Mouse (Mus musculus) gastrocnemius, adult 18-20 months (tissue): ENCODE results near the gene Odf4. TPM values are rescaled to one million over a fixed set of nuclear protein-coding genes. Genes with fewer than 3 reads are reported as not detected.

Experiments used
- total RNA-seq, 2 experiments: library from RNA; stranded (reverse); gene quantifications; 2 replicates each; pipeline ENCODE4 v1.2.3; 2021

Gene Odf4
- total RNA-seq, 2 experiments from 2014 or later: not detected

Other genes with a start within 250 kb of the Odf4 start
- gene Myh10, start 235.5 kb downstream of the Odf4 start, total RNA-seq: 10 to 100 TPM; 10.5 to 35.1 TPM
- 100 to 1,000 TPM in 1 of 2 experiments, 10 to 100 TPM in 1; 78.2 to 106 TPM for gene Ndel1, start 55.2 kb downstream of the Odf4 start, total RNA-seq
- not detected for gene Rnf222, start 38.5 kb downstream of the Odf4 start, total RNA-seq
- gene Rpl26, start 25.5 kb downstream of the Odf4 start, total RNA-seq: 100 to 1,000 TPM; 639 to 682 TPM
- gene Arhgef15, start 30.4 kb upstream of the Odf4 start, total RNA-seq: 1 to 10 TPM; 5.8 to 9.7 TPM
- 1 to 10 TPM; 4.8 to 5.2 TPM for gene Slc25a35, start 41.0 kb upstream of the Odf4 start, total RNA-seq
- 10 to 100 TPM; 59.5 to 62.4 TPM for gene Rangrf, start 48.1 kb upstream of the Odf4 start, total RNA-seq
- 1 to 10 TPM; 7.0 to 9.6 TPM for gene Pfas, start 81.4 kb upstream of the Odf4 start, total RNA-seq
- gene Ctc1, start 88.8 kb upstream of the Odf4 start, total RNA-seq: 1 to 10 TPM; 9.4 to 9.5 TPM
- not detected for gene Aurkb, start 118.6 kb upstream of the Odf4 start, total RNA-seq
- 10 to 100 TPM; 20.0 to 23.5 TPM for gene Borcs6, start 132.6 kb upstream of the Odf4 start, total RNA-seq
- gene Tmem107, start 143.7 kb upstream of the Odf4 start, total RNA-seq: 1 to 10 TPM; 3.5 to 3.7 TPM
- 10 to 100 TPM; 37.4 to 39.3 TPM for gene Vamp2, start 161.4 kb upstream of the Odf4 start, total RNA-seq
- gene Per1, start 168.1 kb upstream of the Odf4 start, total RNA-seq: 10 to 100 TPM; 41.9 to 72.2 TPM
- gene Hes7, start 193.3 kb upstream of the Odf4 start, total RNA-seq: not detected
- not detected for gene 9130213A22Rik, start 195.5 kb upstream of the Odf4 start, total RNA-seq
- gene Aloxe3, start 198.8 kb upstream of the Odf4 start, total RNA-seq: not detected
- not detected for gene Alox12b, start 229.9 kb upstream of the Odf4 start, total RNA-seq